Mouse (Mus musculus) intestine, embryonic 14.5 days (tissue): ENCODE data around the gene Adgrd1. TPM values are rescaled to one million over a fixed set of nuclear protein-coding genes. Genes with fewer than 3 reads are reported as not detected.
"Not testable (repeated sequence)": the region's sequence is repeated elsewhere in the genome, so short reads cannot be mapped to it uniquely, and the experiment has no call there.

Experiments
- ATAC-seq: fragments of 200-750 bp; cut with Nextera tagmentation; replicated peaks from 2 replicates; pipeline ENCODE4 v1.8.0; 2017; ENCODE audit warnings: low read depth, moderate number of reproducible peaks, moderate TSS enrichment, moderate library complexity; ENCODE audit not compliant: low FRiP score, low TSS enrichment
- DNase-seq: peaks from one replicate; pipeline ENCODE4 v3.0.0-alpha.2; 2018; ENCODE audit warnings: low spot score
- H3K27ac ChIP-seq: fragments of 300-500 bp; sonication (generic); 2 replicates; pipeline ENCODE4 v1.5.1; 2014; ENCODE audit warnings: low read depth, mild to moderate bottlenecking, control low read depth
- H3K27me3 ChIP-seq: fragments of 300-500 bp; sonication (generic); replicated peaks from 2 replicates; pipeline ENCODE4 v1.6.1; 2014; ENCODE audit warnings: low read length, control low read depth; ENCODE audit not compliant: control insufficient read depth, insufficient read depth
- H3K36me3 ChIP-seq: fragments of 300-500 bp; sonication (generic); 2 replicates; pipeline ENCODE4 v1.6.1; 2014; ENCODE audit warnings: low read length, control low read depth; ENCODE audit not compliant: control insufficient read depth, insufficient read depth
- H3K4me1 ChIP-seq: fragments of 300-500 bp; sonication (generic); replicated peaks from 2 replicates; pipeline ENCODE4 v1.6.1; 2014; ENCODE audit warnings: low read length, control low read depth, mixed read lengths; ENCODE audit not compliant: control insufficient read depth, insufficient read depth
- H3K4me2 ChIP-seq: fragments of 300-500 bp; sonication (generic); 2 replicates; pipeline ENCODE4 v1.6.1; 2014; ENCODE audit warnings: low read length
- H3K4me3 ChIP-seq: fragments of 300-500 bp; sonication (generic); 2 replicates; pipeline ENCODE4 v1.5.1; 2014; ENCODE audit warnings: low read depth, low read length, control low read depth, mixed read lengths
- H3K9ac ChIP-seq: fragments of 300-500 bp; sonication (generic); 2 replicates; pipeline ENCODE4 v1.6.1; 2014; ENCODE audit warnings: mild to moderate bottlenecking, low read length
- H3K9me3 ChIP-seq: fragments of 300-500 bp; sonication (generic); 2 replicates; pipeline ENCODE4 v1.6.1; 2016; ENCODE audit warnings: low read length, control low read depth; ENCODE audit not compliant: control insufficient read depth
- WGBS: fragments of 180-500 bp; shearing (Covaris S2); extraction: QIAGEN DNeasy Blood & Tissue Kit; methylation state at CpG from one replicate; pipeline ENCODE4 v1.1.7; 2014; 5-methylcytosine and 5-hydroxymethylcytosine counted together
- polyA plus RNA-seq: library from polyadenylated mRNA; unstranded; fragments of >200 nt; fragmentation: Nextera tagmentation; extraction: Ambion mirVana; gene quantifications from 2 replicates; pipeline ENCODE4 v1.2.1, GENCODE M21; 2014

Gene Adgrd1
- polyA plus RNA-seq, 1 experiment from 2014 or later: 0.62 TPM

- not testable (repeated sequence) for H3K4me2 ChIP-seq, H3K4me1 ChIP-seq, H3K27ac ChIP-seq, H3K4me3 ChIP-seq, ATAC-seq, H3K36me3 ChIP-seq, H3K9me3 ChIP-seq, H3K9ac ChIP-seq, DNase-seq, H3K27me3 ChIP-seq
- 93% methylated on average over 21 of the region's 22 CpGs for WGBS
Measured at GRCm38 (mm10) chr5:129128310-129128709, 31.8 kb downstream of the Adgrd1 start.

- Histone ChIP-seq H3K36me3 (no peaks in the 10 kb centered on the region), H3K4me1 (no peaks in the 10 kb centered on the region), H3K4me3 (no peak overlapping the region), H3K4me2 (no peak overlapping the region), H3K27ac (no peak overlapping the region), H3K9ac (no peak overlapping the region), H3K27me3 (no peaks in the 10 kb centered on the region), H3K9me3 (peaks cover 8% of the 10 kb centered on the region)
- ATAC-seq: no peak
- WGBS: 89% methylated on average over 8 of the region's 8 CpGs
- DNase-seq: no peak
Measured at GRCm38 (mm10) chr5:129130301-129130700, 33.8 kb downstream of the Adgrd1 start.

GRCm38 (mm10) chr5:129137405-129137804 is 40.9 kb downstream of the Adgrd1 start:
- Histone ChIP-seq H3K4me2 (no peak overlapping the region), H3K27ac (no peak overlapping the region), H3K9ac (no peak overlapping the region), H3K4me3 (no peak overlapping the region), H3K4me1 (no peaks in the 10 kb centered on the region), H3K36me3 (no peaks in the 10 kb centered on the region), H3K9me3 (no peaks in the 10 kb centered on the region), H3K27me3 (no peaks in the 10 kb centered on the region)
- DNase-seq (no peak), ATAC-seq (no peak)
- 73% methylated on average over 5 of the region's 5 CpGs for WGBS

- H3K4me3 ChIP-seq: no peak overlapping the region
- no peaks in the 10 kb centered on the region for H3K36me3 ChIP-seq
- H3K9me3 ChIP-seq: no peaks in the 10 kb centered on the region
- H3K9ac ChIP-seq: no peak overlapping the region
- no peak overlapping the region for H3K4me2 ChIP-seq
- no peak for DNase-seq
- 90% methylated on average over 15 of the region's 15 CpGs for WGBS
- no peaks in the 10 kb centered on the region for H3K4me1 ChIP-seq
- no peaks in the 10 kb centered on the region for H3K27me3 ChIP-seq
- H3K27ac ChIP-seq: no peak overlapping the region
- ATAC-seq: no peak
Measured at GRCm38 (mm10) chr5:129138576-129138975, 42.0 kb downstream of the Adgrd1 start.

GRCm38 (mm10) chr5:129142801-129143200 is 46.3 kb downstream of the Adgrd1 start:
- H3K9me3 ChIP-seq: no peaks in the 10 kb centered on the region
- ATAC-seq (no peak), DNase-seq (no peak)
- no peak overlapping the region for H3K27ac ChIP-seq
- H3K4me3 ChIP-seq: no peak overlapping the region
- no peak overlapping the region for H3K4me2 ChIP-seq
- no peaks in the 10 kb centered on the region for H3K27me3 ChIP-seq
- H3K36me3 ChIP-seq: no peaks in the 10 kb centered on the region
- peaks cover 6% of the 10 kb centered on the region for H3K4me1 ChIP-seq
- WGBS: 49% methylated on average over 5 of the region's 5 CpGs
- no peak overlapping the region for H3K9ac ChIP-seq

GRCm38 (mm10) chr5:129145307-129145935 is 48.9 kb downstream of the Adgrd1 start:
- no peak overlapping the region for H3K4me2 ChIP-seq
- ATAC-seq: no peak
- H3K27ac ChIP-seq: no peak overlapping the region
- no peak for DNase-seq
- no peaks in the 10 kb centered on the region for H3K27me3 ChIP-seq
- H3K9ac ChIP-seq: no peak overlapping the region
- 72% methylated on average over 8 of the region's 8 CpGs for WGBS
- no peaks in the 10 kb centered on the region for H3K9me3 ChIP-seq
- H3K4me3 ChIP-seq: no peak overlapping the region
- H3K36me3 ChIP-seq: no peaks in the 10 kb centered on the region
- peaks cover 6% of the 10 kb centered on the region for H3K4me1 ChIP-seq

GRCm38 (mm10) chr5:129146892-129147509 is 50.5 kb downstream of the Adgrd1 start:
- Histone ChIP-seq H3K9ac (no peak overlapping the region), H3K9me3 (no peaks in the 10 kb centered on the region), H3K4me1 (peaks cover 6% of the 10 kb centered on the region), H3K27ac (no peak overlapping the region), H3K4me2 (no peak overlapping the region), H3K4me3 (no peak overlapping the region), H3K36me3 (no peaks in the 10 kb centered on the region), H3K27me3 (no peaks in the 10 kb centered on the region)
- WGBS: 51% methylated on average over 12 of the region's 12 CpGs
- no peak for ATAC-seq
- no peak for DNase-seq

- no peak overlapping the region for H3K4me3 ChIP-seq
- no peaks in the 10 kb centered on the region for H3K36me3 ChIP-seq
- H3K27ac ChIP-seq: no peak overlapping the region
- no peaks in the 10 kb centered on the region for H3K27me3 ChIP-seq
- H3K4me1 ChIP-seq: peaks cover 6% of the 10 kb centered on the region
- DNase-seq (no peak), ATAC-seq (no peak)
- no peak overlapping the region for H3K4me2 ChIP-seq
- 71% methylated on average over 9 of the region's 9 CpGs for WGBS
- H3K9ac ChIP-seq: no peak overlapping the region
- H3K9me3 ChIP-seq: no peaks in the 10 kb centered on the region
Measured at GRCm38 (mm10) chr5:129148485-129148884, 51.9 kb downstream of the Adgrd1 start.
